Mouse (Mus musculus) naive thymus-derived CD4-positive, alpha-beta T cell, adult 2 months (primary cell): Measurements from ENCODE around the gene Prss45.
A peak's percentile ranks its signal among the peaks of the same experiment; 100 is the strongest.
"Not testable (repeated sequence)": the region's sequence is repeated elsewhere in the genome, so short reads cannot be mapped to it uniquely, and the experiment has no call there.

ENCODE experiments used
- DNase-seq: peaks from one replicate; pipeline ENCODE4 v3.0.0-alpha.2; 2011; ENCODE audit warnings: low read depth

Gene Prss45

GRCm38 (mm10) chr9:110834411-110834810 is at the start of gene Prss45:
Gene Prss45, plus strand, starts transcription at chr9:110834588.
- no peak for DNase-seq

- no peak for DNase-seq
These were observed 46.2 kb upstream of the Prss45 start for GRCm38 (mm10) chr9:110788169-110788568.

- no peak for DNase-seq
These were observed 43.9 kb upstream of the Prss45 start for GRCm38 (mm10) chr9:110790462-110790861.

- no peak for DNase-seq
These were observed 37.4 kb upstream of the Prss45 start for GRCm38 (mm10) chr9:110797013-110797412.

- no peak for DNase-seq
These were observed 36.5 kb upstream of the Prss45 start, which contains the start of gene Prss42 for GRCm38 (mm10) chr9:110797866-110798265. Gene Prss42, plus strand, starts transcription at chr9:110798166.

GRCm38 (mm10) chr9:110800834-110801479 is 33.4 kb upstream of the Prss45 start:
- no peak for DNase-seq

GRCm38 (mm10) chr9:110803294-110803693 is 31.1 kb upstream of the Prss45 start:
- no peak for DNase-seq

- DNase-seq = no peak
These were observed 24.3 kb upstream of the Prss45 start for GRCm38 (mm10) chr9:110810051-110810450.

GRCm38 (mm10) chr9:110813789-110814188 is 20.6 kb upstream of the Prss45 start, which contains the start of gene Prss44:
Gene Prss44, plus strand, starts transcription at chr9:110813994.
- no peak for DNase-seq

- DNase-seq = not testable (repeated sequence)
These were observed 13.8 kb upstream of the Prss45 start for GRCm38 (mm10) chr9:110820546-110820945.

- no peak for DNase-seq
These were observed 13.0 kb upstream of the Prss45 start for GRCm38 (mm10) chr9:110821436-110821835.

GRCm38 (mm10) chr9:110825426-110825825 is 9.0 kb upstream of the Prss45 start:
- no peak for DNase-seq

GRCm38 (mm10) chr9:110825832-110826231 is 8.6 kb upstream of the Prss45 start:
- peak; percentile 74 for DNase-seq

- DNase-seq = no peak
These were observed 8.0 kb upstream of the Prss45 start, which contains the start of gene Prss43 for GRCm38 (mm10) chr9:110826390-110826789. Gene Prss43, plus strand, starts transcription at chr9:110826690.

- DNase-seq = peak; percentile 46
These were observed 1.4 kb upstream of the Prss45 start for GRCm38 (mm10) chr9:110833021-110833420.

- DNase-seq = no peak
These were observed 573 bp downstream of the Prss45 start for GRCm38 (mm10) chr9:110834961-110835360.

GRCm38 (mm10) chr9:110836112-110836511 is 1.7 kb downstream of the Prss45 start:
- no peak for DNase-seq

- DNase-seq = no peak
These were observed 6.5 kb downstream of the Prss45 start for GRCm38 (mm10) chr9:110840905-110841304.

- DNase-seq = no peak
These were observed 7.0 kb downstream of the Prss45 start for GRCm38 (mm10) chr9:110841438-110841837.

GRCm38 (mm10) chr9:110844206-110844605 is 9.8 kb downstream of the Prss45 start, which contains the start of gene Prss46:
Gene Prss46, plus strand, starts transcription at chr9:110844506.
- no peak for DNase-seq

GRCm38 (mm10) chr9:110849162-110849561 is 14.8 kb downstream of the Prss45 start:
- no peak for DNase-seq

- no peak for DNase-seq
These were observed 21.5 kb downstream of the Prss45 start for GRCm38 (mm10) chr9:110855903-110856302.

- no peak for DNase-seq
These were observed 22.5 kb downstream of the Prss45 start for GRCm38 (mm10) chr9:110856920-110857319.
